Mouse (Mus musculus) T-cell, adult 2 months (primary cell): ENCODE measurements around the gene Rmi1.
A peak's percentile ranks its signal among the peaks of the same experiment; 100 is the strongest.
"Not testable (repeated sequence)": the region's sequence is repeated elsewhere in the genome, so short reads cannot be mapped to it uniquely, and the experiment has no call there.

Source experiments
- DNase-seq: peaks from one replicate; pipeline ENCODE4 v3.0.0; 2022; ENCODE audit warnings: low spot score

Gene Rmi1

DNA sequence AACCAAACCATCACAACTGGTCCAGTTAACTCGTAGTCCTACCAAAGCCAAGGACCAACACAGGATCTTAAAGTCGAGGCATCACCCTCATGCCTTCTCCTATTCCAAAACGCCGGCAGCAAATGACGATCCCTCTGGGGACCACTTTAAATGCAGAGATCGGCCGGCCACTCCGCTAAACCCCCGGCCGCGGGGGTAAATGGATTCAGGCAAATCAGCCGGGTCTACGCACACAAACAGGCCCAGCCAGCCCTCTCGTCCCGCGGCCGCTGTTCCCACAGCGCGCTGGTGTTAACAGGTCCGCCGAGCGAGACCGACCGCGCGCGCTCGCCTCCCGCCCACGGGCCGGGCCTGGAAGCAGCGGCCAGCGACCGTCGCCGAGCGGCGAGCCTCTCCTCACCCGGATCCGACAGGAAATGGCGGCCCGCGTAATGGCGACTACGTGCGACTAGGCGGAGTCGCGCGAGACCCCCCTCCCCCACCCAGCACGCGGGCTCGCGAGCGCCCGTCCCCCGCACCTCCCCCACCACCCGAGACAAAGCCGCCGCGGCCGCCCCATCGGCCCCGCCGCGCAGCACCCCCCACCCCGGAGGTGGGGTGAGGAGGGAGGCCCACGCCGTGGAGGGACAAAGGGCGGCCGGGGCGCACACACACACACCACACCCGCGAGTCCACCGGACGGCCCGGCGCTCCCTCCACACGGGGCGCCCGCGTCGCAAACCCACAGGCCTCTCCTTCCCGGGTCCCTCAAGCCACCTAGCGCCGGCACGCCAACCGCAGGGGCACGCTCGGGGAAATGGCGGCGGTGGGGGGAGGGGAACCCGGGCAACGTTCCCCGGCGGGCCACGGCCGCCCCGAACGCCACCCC, 679 bp upstream of the Rmi1 start:
- DNase-seq = peak; percentile 76

DNA sequence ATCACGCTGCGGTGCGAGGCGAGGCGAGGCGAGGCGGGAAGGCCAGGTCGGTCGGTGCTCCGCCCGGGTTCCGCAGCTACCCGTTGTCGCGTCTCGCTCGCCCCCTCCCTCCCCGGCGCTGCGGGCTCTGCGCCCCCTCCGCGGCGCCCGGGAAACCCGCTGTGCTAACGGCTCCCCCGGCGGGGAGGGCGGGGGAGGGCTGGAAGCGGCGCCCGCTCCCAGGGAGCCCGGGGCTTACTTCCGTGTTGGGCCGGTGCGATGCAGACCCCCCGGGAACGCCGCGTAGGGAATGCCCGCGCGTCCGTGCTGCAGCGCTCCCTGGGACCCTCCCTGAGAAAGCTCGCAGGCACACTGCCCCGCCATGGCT, 679 bp downstream of the Rmi1 start:
- no peak for DNase-seq

DNA sequence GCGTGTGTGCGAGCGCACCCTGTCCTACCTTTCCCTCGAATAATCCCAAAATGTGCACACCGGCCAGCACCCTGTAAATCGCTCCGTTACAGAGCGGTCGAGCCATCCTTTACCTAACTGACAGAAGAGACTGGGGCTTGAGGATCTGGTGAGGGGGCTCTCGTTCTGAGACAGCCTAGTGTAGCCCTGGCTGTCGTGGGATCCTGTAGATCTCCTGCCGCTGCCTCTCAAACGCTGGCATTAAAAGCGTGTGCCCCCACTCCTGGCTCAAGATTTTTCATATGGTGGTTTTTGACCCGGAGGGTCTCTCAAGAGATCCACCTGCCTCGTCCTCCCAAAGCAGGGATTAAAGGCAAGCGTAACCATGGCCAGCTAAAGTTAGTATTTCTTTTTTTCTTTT, 1.2 kb downstream of the Rmi1 start, which contains the start of gene Hnrnpk:
Hnrnpk (minus strand) TSS at position 101 of the 400 bp plus-strand sequence.
- DNase-seq = not testable (repeated sequence)

DNA sequence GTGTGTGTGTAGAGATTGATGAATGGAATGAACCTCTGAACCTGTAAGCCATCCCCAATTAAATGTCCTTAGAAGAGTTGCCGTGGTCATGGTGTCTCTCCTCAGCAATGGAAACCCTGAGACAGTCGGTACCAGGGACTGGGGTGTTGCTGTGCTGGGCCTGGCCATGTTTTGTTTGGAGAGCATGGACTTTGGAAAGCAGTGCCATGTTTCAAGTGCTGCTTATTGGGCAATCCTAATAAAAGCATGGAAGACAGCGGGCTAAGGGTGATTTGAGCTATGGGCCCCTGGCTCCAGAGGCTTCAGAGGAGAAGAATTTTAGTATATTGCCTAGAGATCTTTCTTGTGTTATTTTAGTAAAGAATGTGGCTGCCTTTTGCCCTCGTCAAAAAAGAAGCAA, 9.0 kb downstream of the Rmi1 start:
- no peak for DNase-seq

GRCm38 (mm10) chr13:58415374-58415773, 13.3 kb downstream of the Rmi1 start:
- DNase-seq = no peak

DNA sequence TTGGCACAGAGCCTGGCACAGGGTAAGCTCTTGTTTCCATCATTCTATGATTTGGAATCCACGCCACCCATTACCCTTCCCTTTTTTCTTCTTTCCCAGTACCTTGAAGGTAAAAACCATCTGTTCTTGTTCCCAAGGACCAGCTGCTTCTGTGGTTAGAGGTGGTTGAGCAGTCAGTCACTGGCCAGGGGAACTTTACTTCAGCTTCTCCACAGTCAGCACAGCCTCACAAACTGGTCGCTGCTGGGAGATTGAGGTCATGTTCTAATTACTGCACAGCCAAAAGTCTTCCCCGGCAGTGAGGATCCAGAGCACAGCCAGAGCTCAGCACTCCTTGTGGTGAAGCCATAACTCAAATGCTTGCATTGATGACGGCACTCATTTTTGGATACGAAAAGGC, 13.8 kb downstream of the Rmi1 start:
- DNase-seq = no peak

DNA sequence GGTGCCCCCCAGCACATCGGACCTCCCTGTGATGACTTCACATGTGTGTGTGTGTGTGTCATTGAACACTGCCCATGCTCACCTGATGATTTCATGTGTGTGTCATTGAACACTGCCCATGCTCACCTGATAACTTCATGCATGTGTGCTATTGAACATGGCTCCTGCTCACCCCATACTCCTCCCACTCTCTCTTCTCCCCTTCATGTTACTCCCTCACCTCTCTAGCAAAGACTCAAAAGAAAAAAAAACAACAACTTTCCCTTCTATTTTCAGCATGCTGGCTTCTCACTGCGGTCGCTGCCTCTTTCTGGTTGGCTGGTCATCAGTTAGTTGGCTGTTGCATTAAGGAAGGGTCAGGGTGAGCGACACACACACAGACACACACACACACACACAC, 16.6 kb downstream of the Rmi1 start:
- no peak for DNase-seq

GRCm38 (mm10) chr13:58419266-58419665, 17.2 kb downstream of the Rmi1 start:
- no peak for DNase-seq

DNA sequence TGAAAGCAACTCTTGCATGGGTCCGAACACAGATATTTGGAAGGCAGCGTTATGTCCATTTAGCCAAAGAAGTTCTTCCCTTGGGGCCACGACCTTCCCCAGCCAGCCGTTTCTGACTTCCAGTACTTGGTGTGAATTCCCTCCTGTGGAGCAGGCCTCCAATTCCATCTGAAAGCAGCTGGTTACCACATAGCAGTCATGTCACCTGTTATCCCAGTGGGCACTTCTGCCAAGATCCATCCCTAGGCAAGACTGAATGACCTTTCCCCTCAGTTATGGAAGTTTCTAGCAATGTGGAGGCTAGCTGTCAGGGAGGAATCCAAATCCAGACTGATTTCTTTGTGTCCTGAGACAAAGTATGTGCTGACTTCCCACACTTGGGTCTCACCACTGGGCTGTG, 19.0 kb downstream of the Rmi1 start:
- no peak for DNase-seq

DNA sequence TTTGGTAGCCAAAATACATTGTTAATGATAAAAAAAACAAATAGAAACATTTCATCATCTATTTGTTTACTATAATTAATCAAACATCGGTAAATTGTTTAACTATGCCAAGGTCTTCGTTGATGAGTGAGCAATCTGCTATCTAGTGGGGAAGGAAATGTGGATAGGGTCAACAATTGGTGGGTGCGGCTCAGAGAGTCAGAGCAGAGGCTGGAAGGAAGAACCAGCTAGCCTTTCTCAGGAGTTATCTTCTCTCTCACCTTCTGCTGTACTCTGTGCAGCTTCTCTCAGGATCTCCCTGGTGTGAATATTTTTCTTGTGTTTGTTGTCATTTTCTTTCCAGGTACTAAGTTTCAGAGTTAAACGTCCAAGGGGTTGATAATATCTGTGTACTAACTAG, 20.2 kb downstream of the Rmi1 start:
- DNase-seq = no peak

GRCm38 (mm10) chr13:58423061-58423660, 21.1 kb downstream of the Rmi1 start:
- no peak for DNase-seq

GRCm38 (mm10) chr13:58439716-58440115, 37.7 kb downstream of the Rmi1 start:
- no peak for DNase-seq

DNA sequence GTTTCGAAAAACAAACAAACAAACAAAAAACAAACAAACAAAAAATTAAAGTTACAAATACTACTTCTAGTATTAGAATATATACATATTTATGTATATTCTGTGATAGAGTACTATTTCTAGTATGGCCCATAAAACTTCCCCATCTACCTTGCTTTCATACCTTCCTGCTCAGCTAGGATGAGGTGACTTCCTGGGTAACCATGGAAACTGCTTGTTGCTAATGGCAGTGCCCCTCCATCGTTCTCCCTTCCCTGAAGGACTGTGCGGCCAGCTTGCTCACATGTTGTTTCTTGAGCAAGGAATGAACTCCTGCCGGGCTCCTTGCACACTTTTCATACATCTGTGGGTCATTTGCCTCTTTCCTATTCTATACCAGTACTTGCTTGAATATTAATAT, 41.3 kb downstream of the Rmi1 start:
- DNase-seq = no peak

- peak; percentile 11 for DNase-seq
Measured at GRCm38 (mm10) chr13:58443787-58444186, 41.7 kb downstream of the Rmi1 start.

DNA sequence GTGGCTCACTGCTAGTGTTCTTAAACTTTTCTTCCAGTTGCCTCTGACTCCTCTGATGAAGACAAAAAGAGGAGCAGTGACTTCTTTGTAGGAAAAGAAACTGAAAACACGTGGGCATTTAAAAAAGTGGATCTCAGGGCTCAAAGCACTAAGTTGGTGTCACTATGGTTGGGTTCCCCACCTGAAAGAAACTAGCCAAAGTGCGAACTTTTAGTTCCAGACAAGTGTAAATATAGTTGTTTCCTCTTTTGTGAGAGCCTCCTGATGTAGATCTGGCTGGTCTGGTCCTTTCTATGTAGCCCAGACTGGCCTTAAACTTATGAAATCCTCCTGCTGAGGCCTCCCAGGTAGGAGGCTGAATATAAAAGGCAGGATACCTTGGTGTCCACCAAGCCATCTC, 44.5 kb downstream of the Rmi1 start:
- DNase-seq = no peak

- no peak for DNase-seq
Measured at GRCm38 (mm10) chr13:58450459-58451182, 48.6 kb downstream of the Rmi1 start.

DNA sequence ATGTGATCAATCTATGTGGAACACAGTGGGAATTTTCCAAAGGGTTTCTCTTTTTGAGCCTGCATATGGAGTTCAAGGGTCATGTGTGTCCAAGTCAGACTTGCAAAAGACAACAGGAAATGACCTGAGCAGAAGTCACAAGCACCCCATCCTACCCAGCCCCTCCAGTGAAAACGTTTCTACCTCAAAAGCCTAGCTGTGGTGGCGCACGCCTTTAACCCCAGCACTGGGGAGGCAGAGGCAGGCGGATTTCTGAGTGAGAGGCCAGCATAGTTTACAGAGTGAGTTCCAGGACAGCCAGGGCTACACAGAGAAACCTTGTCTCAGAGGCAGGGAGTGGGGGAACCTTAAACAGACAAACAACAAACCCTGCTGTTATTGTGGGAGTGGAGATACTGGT, 50.2 kb downstream of the Rmi1 start:
- DNase-seq = no peak

DNA sequence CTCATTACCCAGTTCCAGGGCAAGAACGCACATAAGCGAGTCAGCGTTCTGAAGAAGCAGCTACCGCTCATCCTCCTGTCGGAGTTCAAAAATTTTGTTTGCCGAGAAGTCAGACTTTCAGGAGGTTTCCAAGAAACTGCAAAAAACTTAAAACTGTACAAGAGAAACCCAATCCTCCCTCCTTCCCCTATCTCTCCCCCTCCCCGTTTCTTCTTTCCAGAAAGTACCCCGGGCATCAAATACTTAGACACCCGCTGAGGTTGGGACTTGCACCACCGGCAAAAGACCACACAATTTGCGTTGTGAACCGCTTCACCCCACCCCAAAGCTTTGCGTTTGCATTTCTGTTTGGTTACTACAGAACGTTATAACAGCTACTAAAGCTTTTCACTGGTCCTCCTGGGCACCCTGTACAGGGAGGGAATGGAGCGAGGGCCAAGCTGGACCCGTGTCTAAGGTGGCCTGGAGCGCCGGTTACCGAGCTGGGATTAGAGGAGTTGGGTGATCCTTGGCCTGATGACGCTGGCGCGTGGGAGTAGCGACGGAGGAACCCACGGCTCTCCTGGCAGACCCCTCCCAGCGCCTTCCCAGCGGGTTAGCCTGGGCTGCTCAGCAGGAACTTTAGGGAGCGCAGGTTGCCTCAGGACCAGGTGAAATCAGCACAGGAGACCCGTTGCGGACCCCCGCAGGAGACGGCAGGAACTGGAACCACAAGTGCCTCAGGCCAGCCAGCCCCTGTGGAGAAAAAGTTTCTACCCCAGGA, 50.8 kb downstream of the Rmi1 start:
- no peak for DNase-seq

DNA sequence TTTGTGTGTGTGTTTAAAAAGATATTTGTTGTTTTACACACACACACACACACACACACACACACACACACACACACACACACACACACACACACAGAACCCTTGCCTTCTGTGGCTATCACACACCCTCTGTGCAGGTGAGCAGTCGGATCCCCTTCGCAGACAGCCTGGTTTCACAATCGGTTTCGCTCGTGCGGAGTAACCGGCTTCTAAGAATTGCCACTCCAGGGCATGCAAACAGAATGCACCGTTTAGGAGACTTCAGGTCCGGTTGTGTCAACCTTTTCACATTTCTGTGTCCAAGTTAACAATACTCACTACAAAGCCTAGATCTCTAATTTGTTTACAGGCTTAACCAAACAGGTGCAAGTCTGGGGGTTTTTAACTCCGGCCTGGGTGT, 51.5 kb downstream of the Rmi1 start:
- DNase-seq = peak; percentile 22

GRCm38 (mm10) chr13:58456547-58456946, 54.5 kb downstream of the Rmi1 start:
- DNase-seq = no peak

GRCm38 (mm10) chr13:58458811-58459210, 56.8 kb downstream of the Rmi1 start:
- DNase-seq = not testable (repeated sequence)
